Mouse (Mus musculus) adipocyte (in vitro differentiated cells): ENCODE data around the gene Trp63.

ENCODE experiments used
- DNase-seq: peaks from one replicate; pipeline ENCODE4 v3.0.0-alpha.2; 2016; ENCODE audit warnings: low spot score

Gene Trp63

GRCm38 (mm10) chr16:25871503-25871902 lies 187.9 kb downstream of the Trp63 start:
- no peak for DNase-seq

GRCm38 (mm10) chr16:25875681-25876080 lies 192.1 kb downstream of the Trp63 start:
- no peak for DNase-seq

GRCm38 (mm10) chr16:25877416-25877965 lies 193.9 kb downstream of the Trp63 start:
- no peak for DNase-seq

GRCm38 (mm10) chr16:25878116-25878515 lies 194.6 kb downstream of the Trp63 start:
- no peak for DNase-seq

- DNase-seq: peak; percentile 28
Observed at GRCm38 (mm10) chr16:25899071-25899470, 215.5 kb downstream of the Trp63 start.

GRCm38 (mm10) chr16:25899657-25900056 lies 216.1 kb downstream of the Trp63 start:
- DNase-seq: peak; percentile 84

GRCm38 (mm10) chr16:25900389-25900908 lies 216.9 kb downstream of the Trp63 start:
- peak; percentile 77 for DNase-seq

GRCm38 (mm10) chr16:25912185-25912584 lies 228.6 kb downstream of the Trp63 start:
- no peak for DNase-seq

- no peak for DNase-seq
Observed at GRCm38 (mm10) chr16:25934181-25934580, 250.6 kb downstream of the Trp63 start.
